Mouse (Mus musculus) urinary bladder, postnatal 10 days (tissue): ENCODE measurements around the gene Hist1h3g.
"Not testable (repeated sequence)": the region's sequence is repeated elsewhere in the genome, so short reads cannot be mapped to it uniquely, and the experiment has no call there.

ENCODE experiments used
- DNase-seq: peaks from one replicate; pipeline ENCODE4 v3.0.0; 2022; ENCODE audit warnings: low spot score

Hist1h3g gene

GRCm38 (mm10) chr13:23515826-23516620 lies 19.2 kb upstream of the Hist1h3g start:
- DNase-seq: no peak

GRCm38 (mm10) chr13:23516822-23517602 lies 18.2 kb upstream of the Hist1h3g start:
- no peak for DNase-seq

- DNase-seq: peak; percentile 48
Observed at GRCm38 (mm10) chr13:23517603-23518294, 17.5 kb upstream of the Hist1h3g start.

GRCm38 (mm10) chr13:23518295-23518603 lies 17.0 kb upstream of the Hist1h3g start:
- DNase-seq: no peak

- no peak for DNase-seq
Observed at GRCm38 (mm10) chr13:23518885-23519284, 16.3 kb upstream of the Hist1h3g start.

- DNase-seq: no peak
Observed at GRCm38 (mm10) chr13:23519416-23519815, 15.8 kb upstream of the Hist1h3g start.

- DNase-seq: no peak
Observed at GRCm38 (mm10) chr13:23521703-23522102, 13.5 kb upstream of the Hist1h3g start.

GRCm38 (mm10) chr13:23523976-23524375 lies 11.2 kb upstream of the Hist1h3g start:
- no peak for DNase-seq

GRCm38 (mm10) chr13:23524654-23525053 lies 10.6 kb upstream of the Hist1h3g start:
- no peak for DNase-seq

DNA sequence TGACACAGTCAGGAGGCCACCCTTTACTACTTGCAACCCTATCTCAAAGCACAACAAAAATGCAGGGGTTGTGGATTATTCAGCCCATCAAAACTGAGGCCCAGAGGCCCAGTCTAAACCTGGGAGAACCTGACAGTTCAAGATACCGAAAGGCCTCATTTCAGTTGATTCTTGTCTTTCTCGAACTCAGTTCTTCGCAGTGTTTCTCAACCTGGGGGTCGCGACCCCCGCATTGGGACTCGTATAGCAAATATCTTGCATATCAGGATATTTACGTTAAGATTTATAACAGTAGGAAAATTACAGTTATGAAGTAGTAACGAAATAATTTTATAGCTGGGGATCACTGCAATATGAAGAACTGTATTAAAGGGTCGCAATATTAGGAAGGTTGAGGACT lies 9.3 kb upstream of the Hist1h3g start:
- DNase-seq: no peak

DNA sequence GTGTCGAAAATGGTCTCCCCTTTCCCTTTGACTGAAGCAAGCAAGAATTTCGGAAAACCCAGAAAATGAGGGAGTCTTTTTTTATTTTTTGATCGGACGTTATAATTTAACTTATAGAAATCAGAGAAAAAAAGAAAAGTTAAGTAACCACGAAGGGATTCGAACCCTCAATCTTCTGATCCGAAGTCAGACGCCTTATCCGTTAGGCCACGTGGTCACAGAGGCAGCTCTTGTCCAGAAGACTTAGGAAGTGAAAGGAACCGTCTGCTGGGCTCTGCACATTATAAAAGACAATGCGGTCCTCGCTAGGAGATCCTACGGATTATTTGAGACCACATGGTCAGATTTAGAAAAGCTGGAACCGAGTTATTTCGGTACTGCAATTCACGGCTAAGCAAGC lies 8.9 kb upstream of the Hist1h3g start:
- DNase-seq: peak; percentile 70

DNA sequence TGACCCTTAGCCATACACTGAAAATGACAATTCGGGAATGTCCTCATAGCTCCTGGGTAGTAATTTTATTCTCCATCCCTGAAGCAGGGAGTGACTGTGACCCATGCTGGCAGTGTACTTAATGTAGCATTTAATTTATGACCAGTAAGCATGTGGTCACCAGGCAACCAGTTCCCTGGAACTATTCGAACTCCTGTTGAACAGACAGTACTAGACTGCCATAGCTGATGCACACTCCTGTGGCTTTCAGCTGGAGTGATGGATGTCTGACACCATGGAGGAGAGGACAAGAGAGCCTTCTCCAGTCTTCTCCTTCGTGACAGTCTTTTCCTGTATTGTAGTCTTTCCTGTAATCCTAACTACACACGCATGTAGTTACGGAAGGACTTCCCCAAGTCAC lies 6.2 kb upstream of the Hist1h3g start:
- DNase-seq: no peak

DNA sequence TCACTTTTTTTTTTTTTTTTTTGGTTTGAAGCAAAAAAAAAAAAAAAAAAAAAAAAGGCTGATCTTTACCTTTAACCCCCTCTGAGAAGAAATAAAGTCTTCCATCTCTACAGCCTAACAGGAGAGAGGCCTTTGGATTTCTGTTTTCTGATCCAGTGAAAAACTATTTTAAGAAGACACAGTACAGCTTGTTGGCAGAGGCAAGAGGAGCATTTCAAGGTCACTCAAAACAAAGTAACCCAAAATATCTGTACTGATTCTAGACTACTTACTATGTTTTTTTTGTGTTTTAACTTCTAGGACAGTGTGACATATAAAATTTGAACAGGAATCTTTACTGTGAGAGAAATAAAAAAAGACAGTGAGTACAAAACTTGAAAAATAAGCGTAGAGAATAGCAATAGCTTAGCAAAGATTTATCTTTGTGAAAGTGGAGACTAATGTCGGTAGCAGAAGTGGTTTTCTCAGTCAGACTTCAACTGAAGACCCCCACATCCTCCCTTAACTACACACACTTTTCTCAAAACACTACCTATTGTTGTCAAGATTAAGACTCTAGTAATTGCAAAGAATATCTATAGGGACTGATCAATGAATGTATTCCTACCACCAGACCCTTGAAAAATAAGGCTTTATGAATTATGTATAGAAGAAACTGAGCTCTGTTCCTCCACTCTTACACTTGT lies 5.6 kb upstream of the Hist1h3g start:
- no peak for DNase-seq

DNA sequence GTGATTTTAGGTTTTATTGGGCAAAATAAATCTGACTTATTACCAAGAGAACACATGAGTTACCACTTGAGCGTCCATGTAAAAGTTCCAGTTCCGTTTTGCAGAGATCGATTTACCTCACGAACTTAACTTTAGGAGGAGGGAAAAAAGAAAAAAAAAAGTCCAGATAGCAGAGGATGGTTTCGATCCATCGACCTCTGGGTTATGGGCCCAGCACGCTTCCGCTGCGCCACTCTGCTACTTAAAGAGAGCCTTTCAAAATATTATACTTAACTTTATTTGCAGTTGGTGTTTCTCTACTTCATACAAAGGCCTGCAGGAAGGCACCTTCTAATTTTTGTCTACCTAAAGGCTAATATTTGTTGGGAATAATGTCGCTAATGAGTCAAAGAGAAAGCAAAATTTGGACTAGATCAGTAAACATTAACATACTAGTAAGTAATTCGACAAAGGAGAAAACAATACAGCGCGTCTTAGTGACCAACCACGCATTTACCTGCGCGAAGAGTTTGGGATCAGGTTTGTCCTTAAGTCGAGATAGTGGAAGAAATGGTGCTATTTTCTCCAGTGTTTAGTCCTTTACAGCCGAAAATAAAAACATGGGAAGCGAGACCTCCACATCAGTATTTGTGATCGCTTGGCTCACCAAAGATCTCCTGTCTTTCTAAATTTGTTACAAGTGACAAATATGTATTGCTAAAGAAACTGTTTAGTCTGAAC lies 4.9 kb upstream of the Hist1h3g start:
- no peak for DNase-seq

DNA sequence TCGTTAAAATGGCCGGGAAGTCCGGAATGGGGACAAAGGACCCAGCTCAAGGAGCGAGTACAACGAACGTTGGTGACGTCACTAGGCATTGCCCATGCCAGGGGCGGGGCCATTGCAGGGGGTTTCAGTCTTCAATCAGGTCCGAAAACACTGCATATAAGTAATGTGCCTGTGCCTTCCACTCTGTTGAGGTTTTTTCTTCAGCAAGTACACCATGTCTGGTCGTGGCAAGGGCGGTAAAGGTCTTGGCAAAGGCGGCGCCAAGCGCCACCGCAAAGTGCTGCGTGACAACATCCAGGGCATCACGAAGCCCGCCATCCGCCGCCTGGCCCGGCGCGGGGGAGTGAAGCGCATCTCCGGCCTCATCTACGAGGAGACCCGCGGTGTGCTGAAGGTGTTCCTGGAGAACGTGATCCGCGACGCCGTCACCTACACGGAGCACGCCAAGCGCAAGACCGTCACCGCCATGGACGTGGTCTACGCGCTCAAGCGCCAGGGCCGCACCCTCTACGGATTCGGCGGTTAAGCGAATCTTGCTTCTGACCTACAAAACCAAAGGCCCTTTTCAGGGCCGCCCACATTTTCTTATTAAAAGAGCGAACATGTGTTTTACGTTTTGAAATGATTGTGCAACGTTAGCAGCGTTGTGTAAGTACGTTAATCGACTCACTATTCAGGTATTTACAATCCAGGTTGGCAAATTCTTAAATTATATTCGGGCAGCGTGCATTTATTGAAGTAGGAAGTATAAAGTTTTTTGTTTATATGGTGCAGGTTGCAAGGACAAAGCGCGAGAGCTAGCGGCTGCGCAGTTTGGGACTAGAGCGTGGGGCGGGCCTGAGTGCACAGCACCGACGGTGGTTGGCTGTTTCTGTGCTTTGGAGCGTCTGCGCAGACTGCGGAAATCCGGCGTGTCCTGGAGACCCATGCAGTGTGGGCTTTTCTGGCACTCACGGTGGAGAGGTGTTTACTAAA lies 4.0 kb upstream of the Hist1h3g start, which contains the start of gene Hist1h4h:
Hist1h4h (plus strand) TSS at position 150 of the 975 bp plus-strand sequence.
- peak; percentile 77 for DNase-seq

DNA sequence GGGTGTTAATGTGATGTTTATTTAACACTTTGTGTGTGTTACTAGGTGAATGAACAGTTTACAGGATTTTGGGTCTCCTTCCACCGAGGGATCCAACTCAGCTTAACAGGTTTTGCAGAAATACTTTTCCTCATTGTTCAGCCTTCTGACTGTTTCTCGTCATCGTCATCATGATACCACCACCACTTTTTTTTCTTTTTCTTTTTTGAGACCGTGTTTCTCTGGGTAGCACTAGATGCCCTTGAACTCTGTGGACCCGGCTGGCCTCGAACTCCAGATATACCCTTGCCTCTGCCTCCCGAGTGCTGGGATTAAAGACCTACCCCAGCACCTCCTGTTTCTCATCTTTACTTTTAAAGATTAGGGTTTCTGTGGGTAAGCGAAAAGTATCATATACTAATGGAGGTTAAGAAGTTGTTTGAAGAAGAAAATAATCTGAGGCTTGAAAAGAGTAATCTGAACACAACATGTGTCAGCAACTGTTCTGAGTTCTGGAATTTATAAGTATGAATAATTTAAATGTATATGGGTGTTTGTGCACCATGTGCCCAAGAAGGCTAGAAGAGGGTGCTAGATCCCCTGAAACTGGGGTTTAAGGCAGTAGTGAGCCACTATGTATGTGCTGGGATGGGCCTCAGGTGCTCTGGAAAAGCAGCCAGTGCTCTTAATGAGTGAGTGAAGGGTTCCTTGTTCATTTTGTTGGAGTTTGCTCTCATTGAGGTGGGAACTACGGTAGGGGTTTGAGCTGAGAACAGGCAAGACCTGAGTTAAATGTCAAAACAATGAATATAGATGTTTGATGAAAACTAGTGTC lies 2.8 kb upstream of the Hist1h3g start:
- DNase-seq: no peak

DNA sequence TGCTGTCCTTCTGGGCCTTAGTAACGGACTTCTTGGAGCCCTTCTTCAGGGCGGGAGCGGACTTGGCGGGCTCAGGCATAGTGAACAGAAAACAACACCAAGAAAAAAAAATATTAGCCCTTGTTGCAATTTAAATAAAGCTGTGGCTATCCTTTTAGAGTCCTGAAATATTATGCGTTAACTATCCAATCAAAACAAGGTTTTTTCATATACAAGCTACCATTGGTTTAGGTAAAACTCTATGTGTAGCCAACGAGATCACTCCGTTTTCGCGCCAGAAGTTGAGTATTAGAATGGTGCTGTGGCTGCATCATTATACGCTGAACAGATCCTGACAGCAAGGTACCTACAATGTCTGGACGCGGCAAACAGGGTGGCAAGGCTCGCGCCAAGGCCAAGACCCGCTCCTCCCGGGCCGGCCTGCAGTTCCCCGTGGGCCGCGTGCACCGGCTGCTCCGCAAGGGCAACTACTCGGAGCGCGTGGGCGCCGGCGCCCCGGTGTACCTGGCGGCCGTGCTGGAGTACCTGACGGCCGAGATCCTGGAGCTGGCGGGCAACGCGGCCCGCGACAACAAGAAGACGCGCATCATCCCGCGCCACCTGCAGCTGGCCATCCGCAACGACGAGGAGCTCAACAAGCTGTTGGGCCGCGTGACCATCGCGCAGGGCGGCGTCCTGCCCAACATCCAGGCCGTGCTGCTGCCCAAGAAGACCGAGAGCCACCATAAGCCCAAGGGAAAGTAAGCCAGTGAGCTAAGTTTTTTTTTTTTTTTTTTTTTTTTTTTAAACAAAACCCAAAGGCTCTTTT lies 1.5 kb upstream of the Hist1h3g start, which contains the start of gene Hist1h2af:
Hist1h2af (plus strand) TSS at position 347 of the 808 bp plus-strand sequence.
- not testable (repeated sequence) for DNase-seq

GRCm38 (mm10) chr13:23534368-23535131 lies 672 bp upstream of the Hist1h3g start:
- DNase-seq: no peak
